Mouse (Mus musculus): ENCODE results near the gene Usp36.

GRCm38 (mm10) chr11:118233924-118234323, 56.1 kb downstream of the Usp36 start:
- TF ChIP-seq CTCF (IDR thresholded peaks at IDR 0.05; ENCODE audit: control insufficient read depth, insufficient read depth, insufficient replicate concordance, low read depth, low read length) (no peak), POLR2A (IDR thresholded peaks at IDR 0.05; ENCODE audit: control insufficient read depth, low read depth, low read length) (no peak)

All from testis, adult 2 months (tissue).